Mouse (Mus musculus): ENCODE data around the gene Adcy10. TPM values are rescaled to one million over a fixed set of nuclear protein-coding genes. Genes with fewer than 3 reads are reported as not detected.

Adcy10 gene
- 0.04 and 0.08 TPM in 2 replicates for polyA plus RNA-seq (2012; rRNA removed)

GRCm38 (mm10) chr1:165484688-165485233, at the start of gene Adcy10:
TSS of gene Adcy10 (plus strand) at chr1:165485183.

GRCm38 (mm10) chr1:165460360-165460800, 24.6 kb upstream of the Adcy10 start, which contains the start of the genes Dcaf6 and Mpc2:
TSS of gene Dcaf6 (minus strand) at chr1:165460475.
TSS of gene Mpc2 (plus strand) at chr1:165460637.

Other genes with a start within 250 kb of the Adcy10 start
- gene Tiprl, start 248.2 kb upstream of the Adcy10 start, polyA plus RNA-seq (2012; rRNA removed), result 67.7 and 77.6 TPM in 2 replicates
- gene Gpr161, start 189.4 kb upstream of the Adcy10 start, polyA plus RNA-seq (2012; rRNA removed), result 25.0 and 28.8 TPM in 2 replicates
- 30.4 and 34.3 TPM in 2 replicates for gene Dcaf6, start 24.7 kb upstream of the Adcy10 start, polyA plus RNA-seq (2012; rRNA removed)
- gene Mpc2, start 24.5 kb upstream of the Adcy10 start, polyA plus RNA-seq (2012; rRNA removed), result 77.2 and 79.4 TPM in 2 replicates
- 137 and 144 TPM in 2 replicates for gene Mpzl1, start 149.4 kb downstream of the Adcy10 start, polyA plus RNA-seq (2012; rRNA removed)
- gene Rcsd1, start 224.6 kb downstream of the Adcy10 start, polyA plus RNA-seq (2012; rRNA removed), result 9.8 and 13.3 TPM in 2 replicates